Mouse (Mus musculus): ENCODE data around the gene Mbd3. TPM values are rescaled to one million over a fixed set of nuclear protein-coding genes. Genes with fewer than 3 reads are reported as not detected.

Gene Mbd3
- 10 to 100 TPM; 41.9 to 49.5 TPM for total RNA-seq (2023)

DNA sequence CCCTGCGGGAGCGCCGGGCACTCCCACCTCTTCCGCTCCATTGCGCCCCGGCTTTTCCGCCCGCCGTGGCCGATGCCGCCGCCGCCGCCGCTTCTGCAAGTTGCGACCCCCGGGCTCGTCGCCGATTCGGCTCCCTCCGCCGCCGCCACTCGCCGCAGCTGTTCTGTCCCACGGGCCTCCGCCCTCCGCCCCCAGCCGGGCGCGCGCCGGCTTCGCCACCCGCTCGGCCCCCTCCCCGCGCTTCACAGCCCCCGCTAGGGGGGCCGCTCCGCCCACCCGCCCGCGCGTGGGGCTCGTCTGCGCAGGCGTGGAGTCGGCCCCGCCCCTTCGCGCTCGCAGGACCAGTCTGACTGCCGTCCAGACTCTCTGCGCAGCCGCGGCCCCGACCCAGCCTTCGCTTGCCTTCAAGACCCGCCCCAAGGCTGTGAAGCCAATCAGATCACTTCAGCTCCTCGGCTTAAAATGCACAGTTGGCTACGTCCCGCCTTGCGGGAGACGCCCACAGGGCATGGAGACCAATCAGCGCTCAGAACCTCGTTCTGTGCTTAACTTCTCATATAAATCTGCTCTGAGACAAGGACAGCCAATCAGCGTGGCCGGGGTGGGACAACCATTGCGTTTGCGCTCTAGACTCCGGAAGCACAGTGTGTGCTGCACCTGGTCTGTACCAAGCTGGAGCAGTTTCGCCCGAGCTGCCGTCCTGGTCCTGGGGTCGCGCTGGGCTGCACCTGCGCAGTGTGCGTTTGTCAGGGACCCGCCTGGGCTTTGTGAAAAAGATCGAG, at the start of gene Mbd3:
Gene Mbd3, minus strand, starts transcription at position 360 of the 782 bp plus-strand sequence.

GRCm38 (mm10) chr10:80433513-80434232, 34.3 kb upstream of the Mbd3 start, which contains the start of gene Tcf3:
Gene Tcf3 (minus strand): TSS chr10:80433647.

GRCm38 (mm10) chr10:80406684-80407501, 7.5 kb upstream of the Mbd3 start, which contains the start of gene Uqcr11:
Gene Uqcr11 (minus strand): TSS chr10:80406830.

DNA sequence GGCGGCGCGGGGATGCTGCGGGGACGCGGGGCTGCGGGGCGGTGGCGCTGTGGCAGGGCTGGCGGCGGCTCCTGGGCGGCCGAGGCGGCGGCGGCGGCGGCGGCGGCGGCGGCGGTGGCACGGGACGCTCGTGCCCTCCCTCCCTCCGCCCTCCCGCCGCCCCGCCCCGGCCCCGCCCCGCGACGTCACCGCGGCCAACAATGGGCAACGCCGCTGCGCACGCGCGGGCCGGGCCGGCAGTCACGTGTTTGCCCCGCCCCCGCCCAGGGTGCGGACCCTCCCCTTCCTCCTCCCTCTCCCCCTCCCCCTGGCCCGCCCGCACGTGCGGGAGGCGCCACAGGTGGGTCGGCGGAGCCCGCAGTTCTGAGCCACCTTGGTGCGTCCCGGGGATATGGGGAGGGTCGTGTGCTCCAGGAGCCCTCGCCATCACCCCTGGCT, 11.8 kb downstream of the Mbd3 start, which contains the start of gene Mex3d:
Gene Mex3d, minus strand, starts transcription at position 138 of the 438 bp plus-strand sequence.

GRCm38 (mm10) chr10:80356001-80356682, 43.2 kb downstream of the Mbd3 start, which contains the start of gene Plk5:
Gene Plk5 (plus strand): TSS chr10:80356459.

DNA sequence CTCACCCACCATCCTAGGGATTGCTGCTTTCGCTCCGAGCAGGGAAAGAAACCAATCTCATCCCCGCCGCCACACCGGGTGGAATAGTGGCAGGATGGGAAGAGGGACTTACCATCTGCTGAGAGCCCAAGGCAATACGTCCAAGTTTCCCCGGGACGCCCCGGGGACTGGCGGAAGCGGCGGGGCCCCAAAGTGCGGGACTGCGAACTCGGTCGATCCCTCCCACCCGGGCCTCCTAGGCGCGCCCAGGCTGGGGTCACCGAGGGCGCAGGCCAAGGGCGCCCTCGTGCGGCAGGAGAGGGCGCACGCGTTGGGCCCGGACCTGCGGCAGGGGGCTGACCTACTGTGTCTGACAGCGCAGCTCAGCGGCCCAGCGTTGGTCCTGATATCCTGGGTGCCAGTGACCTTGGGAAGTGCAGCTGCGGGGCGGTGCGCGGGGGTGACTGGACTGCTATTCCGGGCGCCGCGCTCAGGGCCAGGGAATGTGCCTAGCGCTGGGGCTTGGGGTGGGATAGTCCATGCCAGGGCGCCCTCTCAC, 51.0 kb downstream of the Mbd3 start, which contains the start of gene Adamtsl5:
Gene Adamtsl5, minus strand, starts transcription at position 169 of the 538 bp plus-strand sequence.

Other genes with a start within 250 kb of the Mbd3 start
- gene Cirbp, start 233.6 kb downstream of the Mbd3 start, total RNA-seq (2023): 10 to 100 TPM; 33.5 to 40.3 TPM
- 1 to 10 TPM; 5.4 to 6.7 TPM for gene 1600002K03Rik, start 226.6 kb downstream of the Mbd3 start, total RNA-seq (2023)
- under 1 TPM in 1 of 2 experiments, not detected in 1; 0.24 TPM for gene Efna2, start 220.1 kb downstream of the Mbd3 start, total RNA-seq (2023)
- 10 to 100 TPM; 32.2 to 32.6 TPM for gene Mum1, start 173.1 kb downstream of the Mbd3 start, total RNA-seq (2023)
- 10 to 100 TPM; 62.6 to 65.8 TPM for gene Ndufs7, start 150.4 kb downstream of the Mbd3 start, total RNA-seq (2023)
- gene Gamt, start 138.5 kb downstream of the Mbd3 start, total RNA-seq (2023): 1 to 10 TPM; 4.8 to 8.8 TPM
- 100 to 1,000 TPM in 1 of 2 experiments, 10 to 100 TPM in 1; 96.6 to 113 TPM for gene Dazap1, start 138.1 kb downstream of the Mbd3 start, total RNA-seq (2023)
- 100 to 1,000 TPM; 865 to 877 TPM for gene Rps15, start 107.1 kb downstream of the Mbd3 start, total RNA-seq (2023)
- gene Apc2, start 103.6 kb downstream of the Mbd3 start, total RNA-seq (2023): not detected
- 10 to 100 TPM; 21.5 to 26.4 TPM for gene 2310011J03Rik, start 79.0 kb downstream of the Mbd3 start, total RNA-seq (2023)
- under 1 TPM in 1 of 2 experiments, not detected in 1; 0.66 TPM for gene Pcsk4, start 70.1 kb downstream of the Mbd3 start, total RNA-seq (2023)
- gene Reep6, start 69.6 kb downstream of the Mbd3 start, total RNA-seq (2023): 1 to 10 TPM; 3.3 to 3.6 TPM
- under 1 TPM; 0.53 to 0.55 TPM for gene Adamtsl5, start 51.1 kb downstream of the Mbd3 start, total RNA-seq (2023)
- not detected for gene Plk5, start 43.1 kb downstream of the Mbd3 start, total RNA-seq (2023)
- gene Mex3d, start 11.9 kb downstream of the Mbd3 start, total RNA-seq (2023): 1 to 10 TPM; 3.3 to 4.2 TPM
- gene Uqcr11, start 7.3 kb upstream of the Mbd3 start, total RNA-seq (2023): 100 to 1,000 TPM; 101 to 112 TPM
- 10 to 100 TPM; 50.5 to 63.1 TPM for gene Tcf3, start 34.1 kb upstream of the Mbd3 start, total RNA-seq (2023)
- not detected for gene Onecut3, start 95.3 kb upstream of the Mbd3 start, total RNA-seq (2023)
- under 1 TPM; 0.11 TPM for gene Atp8b3, start 139.6 kb upstream of the Mbd3 start, total RNA-seq (2023)
- 10 to 100 TPM; 55.9 to 56.9 TPM for gene Rexo1, start 162.0 kb upstream of the Mbd3 start, total RNA-seq (2023)
- gene Klf16, start 177.8 kb upstream of the Mbd3 start, total RNA-seq (2023): 10 to 100 TPM in 1 of 2 experiments, 1 to 10 TPM in 1; 8.4 to 10.7 TPM
- 10 to 100 TPM; 40.9 to 44.3 TPM for gene Abhd17a, start 190.8 kb upstream of the Mbd3 start, total RNA-seq (2023)
- 10 to 100 TPM; 11.1 to 12.5 TPM for gene Scamp4, start 203.3 kb upstream of the Mbd3 start, total RNA-seq (2023)
- gene Adat3, start 203.3 kb upstream of the Mbd3 start, total RNA-seq (2023): 1 to 10 TPM; 1.3 to 2.9 TPM
- gene Gm49322, start 206.5 kb upstream of the Mbd3 start, total RNA-seq (2023): under 1 TPM; 0.29 to 0.70 TPM
- gene Csnk1g2, start 223.3 kb upstream of the Mbd3 start, total RNA-seq (2023): 100 to 1,000 TPM in 1 of 2 experiments, 10 to 100 TPM in 1; 96.3 to 120 TPM